Mouse (Mus musculus) small intestine, adult 10 weeks (tissue): ENCODE data around the gene Cgas. TPM values are rescaled to one million over a fixed set of nuclear protein-coding genes. Genes with fewer than 3 reads are reported as not detected.

Experiments used
- polyA plus RNA-seq: library from polyadenylated mRNA; stranded (reverse); fragments of 350-450 nt; fragmentation: Illumina TruSeq; extraction: RNeasy Lipid Tissue Mini Kit (QIAGEN cat#74804); gene quantifications from one replicate; pipeline ENCODE4 v1.2.3, GENCODE M21; 2014; ENCODE audit warnings: low replicate concordance

The Cgas gene
- polyA plus RNA-seq = 5.0 TPM

GRCm38 (mm10) chr9:78442579-78443392, at the start of gene Cgas:
TSS of gene Cgas (minus strand) at chr9:78443237.

DNA sequence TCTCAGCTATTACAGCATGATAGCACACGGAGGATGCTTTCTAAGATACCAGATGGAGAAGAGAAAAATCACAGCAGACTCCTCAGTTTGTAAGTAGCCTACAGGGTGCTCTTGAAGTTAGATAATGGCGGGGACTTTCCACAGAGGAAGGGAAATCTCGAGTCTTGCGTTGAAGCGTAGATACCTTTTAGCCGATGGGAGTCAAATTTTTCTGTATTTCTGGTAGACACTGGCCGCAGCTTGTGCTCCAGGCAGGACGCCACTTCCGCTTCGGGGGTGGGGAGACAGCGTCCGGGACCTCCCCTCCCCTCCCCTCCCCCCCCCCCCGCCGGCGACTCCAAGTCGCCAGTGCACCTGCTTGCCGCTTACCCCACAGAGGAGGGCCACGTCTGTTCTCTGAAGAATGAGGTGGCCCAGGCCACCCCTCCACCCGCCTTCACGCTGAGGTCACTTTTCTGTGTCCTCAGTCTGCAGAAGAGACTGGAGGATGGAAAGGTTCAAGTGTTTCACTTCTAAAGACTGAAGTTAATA, 45.9 kb upstream of the Cgas start, which contains the start of gene Eef1a1:
Eef1a1 (minus strand) TSS at position 262 of the 531 bp plus-strand sequence.

GRCm38 (mm10) chr9:78447973-78448873, 5.2 kb upstream of the Cgas start, which contains the start of the genes Mto1 and Gm17324:
TSS of gene Mto1 (plus strand) at chr9:78448208.
TSS of gene Gm17324 (minus strand) at chr9:78448786.

GRCm38 (mm10) chr9:78395630-78396351, 47.2 kb downstream of the Cgas start, which contains the start of gene Ddx43:
TSS of gene Ddx43 (plus strand) at chr9:78395777.

Other genes starting within 250 kb of the Cgas start
- gene Gsta1, start 212.6 kb downstream of the Cgas start, polyA plus RNA-seq = 3,308 TPM
- 238 TPM for gene Gm3776, start 186.1 kb downstream of the Cgas start, polyA plus RNA-seq
- gene Gm10639, start 153.3 kb downstream of the Cgas start, polyA plus RNA-seq = 2.2 TPM
- gene Omt2a, start 128.4 kb downstream of the Cgas start, polyA plus RNA-seq = not detected
- gene Omt2b, start 115.6 kb downstream of the Cgas start, polyA plus RNA-seq = not detected
- gene Gsta2, start 87.4 kb downstream of the Cgas start, polyA plus RNA-seq = 10.9 TPM
- gene Dppa5a, start 75.1 kb downstream of the Cgas start, polyA plus RNA-seq = not detected
- gene Ooep, start 64.5 kb downstream of the Cgas start, polyA plus RNA-seq = 0.33 TPM
- gene Ddx43, start 47.5 kb downstream of the Cgas start, polyA plus RNA-seq = 0.93 TPM
- 15.0 TPM for gene Mto1, start 5.0 kb upstream of the Cgas start, polyA plus RNA-seq
- not detected for gene Gm17324, start 5.5 kb upstream of the Cgas start, polyA plus RNA-seq
- gene Eef1a1, start 45.9 kb upstream of the Cgas start, polyA plus RNA-seq = 2,378 TPM
- 19.1 TPM for gene Slc17a5, start 144.8 kb upstream of the Cgas start, polyA plus RNA-seq
- 0.63 TPM for gene Cd109, start 172.3 kb upstream of the Cgas start, polyA plus RNA-seq